Mouse (Mus musculus) stomach, embryonic 14.5 days (tissue): Measurements from ENCODE around the gene Leprot. TPM values are rescaled to one million over a fixed set of nuclear protein-coding genes. Genes with fewer than 3 reads are reported as not detected.

ENCODE experiments used
- ATAC-seq: fragments of 200-750 bp; cut with Nextera tagmentation; 2 replicates; pipeline ENCODE4 v1.8.0; 2017; ENCODE audit warnings: low read depth, moderate TSS enrichment; ENCODE audit not compliant: insufficient number of reproducible peaks, insufficient read depth, low FRiP score
- H3K27ac ChIP-seq: fragments of 300-500 bp; sonication (generic); 2 replicates; pipeline ENCODE4 v1.5.1; 2014; ENCODE audit warnings: mild to moderate bottlenecking, low read length, moderate library complexity, mixed read lengths
- H3K27me3 ChIP-seq: fragments of 300-500 bp; sonication (generic); 2 replicates; pipeline ENCODE4 v1.6.1; 2014; ENCODE audit warnings: low read length, control low read depth, mixed read lengths; ENCODE audit not compliant: control insufficient read depth, insufficient read depth
- H3K36me3 ChIP-seq: fragments of 300-500 bp; sonication (generic); 2 replicates; pipeline ENCODE4 v1.6.1; 2014; ENCODE audit warnings: mild to moderate bottlenecking, control low read depth, low read length, moderate library complexity, mixed read lengths; ENCODE audit not compliant: control insufficient read depth, insufficient read depth
- H3K4me1 ChIP-seq: fragments of 300-500 bp; sonication (generic); 2 replicates; pipeline ENCODE4 v1.6.1; 2014; ENCODE audit warnings: low read length, control low read depth, mixed read lengths; ENCODE audit not compliant: control insufficient read depth, insufficient read depth
- H3K4me2 ChIP-seq: fragments of 300-500 bp; sonication (generic); replicated peaks from 2 replicates; pipeline ENCODE4 v1.6.1; 2014; ENCODE audit warnings: low read depth, low read length, control low read depth
- H3K4me3 ChIP-seq: fragments of 300-500 bp; sonication (generic); 2 replicates; pipeline ENCODE4 v1.5.1; 2014; ENCODE audit warnings: low read depth, low read length, control low read depth
- H3K9ac ChIP-seq: fragments of 300-500 bp; sonication (generic); replicated peaks from 2 replicates; pipeline ENCODE4 v1.6.1; 2014; ENCODE audit warnings: low read depth, mild to moderate bottlenecking, control low read depth, low read length, moderate library complexity, mixed read lengths
- H3K9me3 ChIP-seq: fragments of 300-500 bp; sonication (generic); 2 replicates; pipeline ENCODE4 v1.6.1; 2016; ENCODE audit warnings: low read depth, low read length, control low read depth; ENCODE audit not compliant: control insufficient read depth
- WGBS: fragments of 180-500 bp; shearing (Covaris S2); extraction: QIAGEN DNeasy Blood & Tissue Kit; methylation state at CpG from one replicate; pipeline ENCODE4 v1.1.7; 2014; 5-methylcytosine and 5-hydroxymethylcytosine counted together
- polyA plus RNA-seq: library from polyadenylated mRNA; unstranded; fragments of >200 nt; fragmentation: Nextera tagmentation; extraction: Ambion mirVana; gene quantifications from 2 replicates; pipeline ENCODE4 v1.2.1, GENCODE M21; 2014

Leprot gene
- polyA plus RNA-seq, 1 experiment from 2014 or later, result 90.1 TPM

DNA sequence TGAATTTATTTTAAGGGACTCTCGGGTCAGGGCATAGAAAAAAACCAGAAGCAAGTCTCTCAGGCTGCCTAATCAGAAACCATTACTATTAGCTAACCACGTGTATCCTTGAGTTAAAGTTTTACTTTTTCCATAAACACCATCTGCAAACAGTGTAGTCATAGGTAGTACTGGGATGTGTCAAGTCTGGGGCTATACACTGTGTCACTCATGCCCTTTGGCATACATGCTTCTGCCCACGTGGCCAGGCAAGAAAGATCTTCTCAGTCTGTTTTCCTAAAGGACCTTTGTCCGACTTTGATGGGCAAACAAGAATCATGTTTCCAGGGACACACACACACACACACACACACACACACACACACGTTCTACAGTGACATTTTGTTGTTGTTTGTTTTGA lies 27.3 kb downstream of the Leprot start:
- Histone ChIP-seq H3K27ac (no peak overlapping the region), H3K9me3 (no peaks in the 10 kb centered on the region), H3K36me3 (no peaks in the 10 kb centered on the region), H3K4me1 (no peaks in the 10 kb centered on the region), H3K9ac (no peak overlapping the region), H3K4me2 (no peak overlapping the region), H3K27me3 (no peaks in the 10 kb centered on the region), H3K4me3 (no peak overlapping the region)
- no peak for ATAC-seq
- 61% methylated on average over 5 of the region's 5 CpGs for WGBS

DNA sequence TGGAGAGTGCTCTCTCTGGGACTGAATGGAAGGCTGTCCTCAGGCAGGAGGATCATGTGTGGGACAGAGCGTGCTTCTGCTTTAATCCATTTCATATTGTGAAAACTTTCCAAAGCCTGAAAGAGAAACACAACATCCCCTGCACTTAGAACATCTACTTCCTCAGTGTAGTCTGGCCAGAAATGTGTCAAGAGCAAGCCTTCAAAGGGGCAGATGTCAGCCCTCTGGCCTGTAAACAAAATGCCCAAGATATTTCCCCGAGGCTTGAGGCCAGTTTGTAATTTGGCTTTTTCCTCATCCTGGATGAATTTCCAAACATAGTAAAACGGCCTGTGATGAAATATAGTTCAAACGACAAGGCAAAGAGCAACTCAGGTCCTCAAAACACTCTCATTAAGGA lies 28.2 kb downstream of the Leprot start:
- H3K9ac ChIP-seq, result no peak overlapping the region
- no peak for ATAC-seq
- no peaks in the 10 kb centered on the region for H3K4me1 ChIP-seq
- H3K27ac ChIP-seq, result no peak overlapping the region
- H3K4me3 ChIP-seq, result no peak overlapping the region
- WGBS, result 48% methylated on average over 4 of the region's 4 CpGs
- H3K36me3 ChIP-seq, result no peaks in the 10 kb centered on the region
- H3K9me3 ChIP-seq, result no peaks in the 10 kb centered on the region
- no peak overlapping the region for H3K4me2 ChIP-seq
- no peaks in the 10 kb centered on the region for H3K27me3 ChIP-seq

DNA sequence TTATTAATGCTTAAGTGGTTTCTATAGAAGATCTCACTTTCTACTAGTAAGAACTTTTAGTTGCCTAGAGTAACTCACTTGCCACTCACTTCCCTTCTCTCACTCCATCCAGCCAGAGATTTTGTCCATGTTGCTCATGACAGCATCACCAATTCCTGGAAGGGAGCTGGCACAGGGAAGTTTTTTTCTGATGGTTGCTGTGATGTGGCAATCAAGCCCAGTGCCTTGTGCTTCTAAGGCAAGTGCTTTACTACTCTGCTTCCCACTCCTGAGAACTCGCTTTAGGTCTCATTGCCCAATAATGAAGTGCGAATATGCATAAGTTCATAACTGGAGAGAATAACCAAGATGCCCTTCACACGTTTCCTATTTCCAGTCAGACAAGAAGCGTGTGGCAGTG lies 35.1 kb downstream of the Leprot start:
- ATAC-seq, result no peak
- Histone ChIP-seq H3K27ac (no peak overlapping the region), H3K36me3 (no peaks in the 10 kb centered on the region), H3K4me1 (no peaks in the 10 kb centered on the region), H3K4me3 (no peak overlapping the region), H3K27me3 (no peaks in the 10 kb centered on the region), H3K9me3 (no peaks in the 10 kb centered on the region), H3K9ac (no peak overlapping the region), H3K4me2 (no peak overlapping the region)
- 91% methylated on average over 4 of the region's 4 CpGs for WGBS

DNA sequence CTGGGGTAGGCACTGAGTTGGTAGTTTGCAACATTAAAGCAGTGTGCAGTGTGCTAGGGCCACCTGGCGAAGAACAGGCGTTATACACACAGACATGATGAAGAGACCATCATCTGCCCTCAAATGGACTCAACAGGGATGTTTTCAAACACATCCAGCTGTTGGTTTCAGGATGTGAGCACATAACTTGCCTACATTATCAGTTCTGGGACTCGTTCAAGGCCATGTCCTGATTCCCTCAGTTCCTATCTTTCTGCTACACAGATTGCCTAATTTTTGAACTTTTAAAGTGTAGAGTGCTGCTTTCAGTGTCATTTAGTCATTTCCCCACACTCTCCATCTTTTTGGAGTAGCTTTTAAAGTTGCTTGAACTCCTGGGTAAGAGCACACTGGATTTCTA lies 35.6 kb downstream of the Leprot start:
- Histone ChIP-seq H3K36me3 (no peaks in the 10 kb centered on the region), H3K9ac (no peak overlapping the region), H3K4me1 (no peaks in the 10 kb centered on the region), H3K9me3 (no peaks in the 10 kb centered on the region), H3K27ac (no peak overlapping the region), H3K4me3 (no peak overlapping the region), H3K4me2 (no peak overlapping the region), H3K27me3 (no peaks in the 10 kb centered on the region)
- no peak for ATAC-seq
- 66% methylated on average over 3 of the region's 3 CpGs for WGBS

DNA sequence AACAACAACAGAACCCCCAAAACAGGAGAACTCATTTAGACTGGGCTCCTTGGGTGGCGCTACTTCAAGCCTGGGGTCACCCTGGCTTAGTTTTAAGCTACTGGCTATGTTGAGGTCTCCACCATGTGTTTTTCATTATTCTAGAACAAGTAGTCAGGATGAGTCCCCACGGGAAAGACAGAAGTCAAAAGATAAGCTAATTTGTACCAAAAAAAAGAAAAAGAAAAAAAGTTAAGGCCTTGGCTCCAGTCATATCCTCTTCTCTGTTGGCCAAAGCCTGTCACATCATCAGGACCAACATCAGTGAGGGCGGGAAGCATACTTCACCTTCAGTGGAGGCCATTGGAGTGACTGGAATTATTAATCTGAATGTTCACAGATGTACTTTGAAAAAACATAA lies 37.3 kb downstream of the Leprot start:
- Histone ChIP-seq H3K27ac (no peak overlapping the region), H3K4me3 (no peak overlapping the region), H3K9me3 (no peaks in the 10 kb centered on the region), H3K4me2 (no peak overlapping the region), H3K27me3 (no peaks in the 10 kb centered on the region), H3K36me3 (no peaks in the 10 kb centered on the region), H3K4me1 (no peaks in the 10 kb centered on the region), H3K9ac (no peak overlapping the region)
- no peak for ATAC-seq
- 80% methylated on average over 3 of the region's 3 CpGs for WGBS

DNA sequence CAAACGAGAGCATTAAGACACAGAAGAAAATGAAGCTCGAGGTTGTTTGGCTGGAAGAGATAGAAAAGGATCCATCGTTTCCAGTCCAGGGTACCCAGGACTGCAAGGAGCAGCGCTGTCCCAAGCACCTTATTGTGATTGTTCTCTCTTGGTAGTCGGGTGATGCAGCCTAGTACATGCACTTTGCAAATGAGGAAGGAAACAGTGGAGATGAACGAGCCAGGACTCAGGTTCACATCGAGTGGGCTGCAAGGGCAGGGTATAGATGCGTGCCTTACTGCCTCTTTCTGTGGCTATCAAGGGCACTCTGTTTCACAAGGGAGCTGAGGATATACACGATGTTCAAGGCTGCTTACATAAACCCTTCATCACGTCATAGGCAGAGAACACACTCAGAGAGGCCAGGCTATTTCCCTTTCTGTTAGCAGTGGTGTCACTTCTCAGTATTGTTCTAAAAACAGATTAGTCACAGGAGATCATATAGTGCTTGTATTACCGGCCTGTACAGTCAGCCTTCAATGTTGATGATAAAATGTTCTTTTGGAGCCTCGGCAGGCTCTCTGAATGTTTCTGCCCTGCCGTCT lies 38.8 kb downstream of the Leprot start:
- Histone ChIP-seq H3K9ac (no peak overlapping the region), H3K4me3 (no peak overlapping the region), H3K9me3 (no peaks in the 10 kb centered on the region), H3K27ac (no peak overlapping the region), H3K36me3 (no peaks in the 10 kb centered on the region), H3K27me3 (no peaks in the 10 kb centered on the region), H3K4me2 (no peak overlapping the region), H3K4me1 (no peaks in the 10 kb centered on the region)
- WGBS, result 76% methylated on average over 13 of the region's 13 CpGs
- ATAC-seq, result no peak

DNA sequence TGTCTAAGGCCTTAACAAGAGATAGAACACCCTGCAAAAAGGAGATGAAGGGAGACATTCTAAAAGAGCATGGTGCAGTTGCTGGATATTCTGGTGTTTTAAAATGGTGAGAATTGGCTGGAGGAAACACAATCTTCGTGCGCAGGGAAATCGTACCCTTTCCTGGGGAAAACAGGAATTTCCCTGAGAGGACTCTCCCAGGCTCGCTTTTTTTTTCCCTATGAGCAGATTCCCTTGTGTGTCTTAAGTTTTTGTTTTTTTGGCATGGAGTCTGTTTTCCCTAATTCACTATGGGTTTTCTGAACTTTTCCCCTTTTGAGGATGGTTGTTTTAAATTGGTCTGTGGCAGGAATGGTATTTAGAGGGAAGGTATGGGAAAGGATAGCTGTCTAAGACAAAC lies 41.7 kb downstream of the Leprot start:
- Histone ChIP-seq H3K4me2 (no peak overlapping the region), H3K27me3 (no peaks in the 10 kb centered on the region), H3K4me1 (no peaks in the 10 kb centered on the region), H3K4me3 (no peak overlapping the region), H3K36me3 (no peaks in the 10 kb centered on the region), H3K9ac (no peak overlapping the region), H3K9me3 (no peaks in the 10 kb centered on the region), H3K27ac (no peak overlapping the region)
- 88% methylated on average over 4 of the region's 4 CpGs for WGBS
- ATAC-seq, result no peak

DNA sequence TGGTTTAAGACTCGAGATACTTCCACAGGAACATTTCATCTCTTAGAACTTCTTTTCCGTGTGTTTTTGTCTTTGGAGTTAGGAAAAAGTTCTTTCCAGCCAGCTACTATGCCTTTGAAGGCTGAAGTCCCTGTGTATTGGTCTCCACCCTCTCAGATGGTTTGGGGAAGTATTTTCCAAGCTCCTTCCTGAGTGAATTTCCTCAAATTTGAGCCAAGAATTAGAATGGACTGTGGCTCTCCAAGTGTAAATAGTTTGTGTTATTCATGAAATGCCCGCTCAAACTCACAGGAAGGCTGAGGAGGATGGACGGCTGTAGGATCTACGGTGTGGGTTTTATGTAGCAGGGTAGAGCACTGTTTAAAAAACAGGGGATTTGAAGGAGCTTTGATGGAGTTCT lies 42.1 kb downstream of the Leprot start:
- Histone ChIP-seq H3K9me3 (no peaks in the 10 kb centered on the region), H3K27me3 (no peaks in the 10 kb centered on the region), H3K4me2 (no peak overlapping the region), H3K9ac (no peak overlapping the region), H3K27ac (no peak overlapping the region), H3K4me1 (no peaks in the 10 kb centered on the region), H3K4me3 (no peak overlapping the region), H3K36me3 (no peaks in the 10 kb centered on the region)
- 69% methylated on average over 5 of the region's 5 CpGs for WGBS
- ATAC-seq, result no peak

DNA sequence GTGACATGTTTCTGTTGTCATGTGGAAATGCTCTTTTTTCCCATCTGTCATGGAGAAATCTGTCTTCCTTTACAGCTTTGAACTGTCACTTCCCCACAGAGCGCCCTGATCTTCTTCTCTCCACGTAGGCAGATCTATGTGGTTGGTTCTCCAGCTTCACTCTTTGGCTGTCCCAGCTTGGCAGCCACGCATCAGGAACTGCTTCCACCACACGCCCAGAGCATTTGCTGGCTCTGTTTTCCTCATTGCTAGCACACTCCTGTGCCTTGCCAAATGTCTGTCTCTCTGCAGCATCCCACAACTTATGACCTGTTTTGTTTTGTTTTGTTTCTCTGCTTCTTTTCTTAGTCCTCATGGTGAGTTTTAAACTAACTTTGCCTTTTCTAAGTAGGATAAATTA lies 45.4 kb downstream of the Leprot start:
- ATAC-seq, result no peak
- H3K36me3 ChIP-seq, result no peaks in the 10 kb centered on the region
- H3K4me1 ChIP-seq, result no peaks in the 10 kb centered on the region
- H3K9me3 ChIP-seq, result no peaks in the 10 kb centered on the region
- H3K27me3 ChIP-seq, result no peaks in the 10 kb centered on the region
- H3K9ac ChIP-seq, result no peak overlapping the region
- no peak overlapping the region for H3K27ac ChIP-seq
- H3K4me3 ChIP-seq, result no peak overlapping the region
- no peak overlapping the region for H3K4me2 ChIP-seq
- WGBS, result 86% methylated on average over 4 of the region's 4 CpGs
